Mouse (Mus musculus) megakaryocyte-erythroid progenitor cell, adult 5-6 weeks (primary cell): ENCODE data around the gene Taz. TPM values are rescaled to one million over a fixed set of nuclear protein-coding genes. Genes with fewer than 3 reads are reported as not detected.

Source experiments
- ATAC-seq: replicated peaks from 2 replicates; pipeline ENCODE4 v1.8.0; 2016; ENCODE audit warnings: mild to moderate bottlenecking, inconsistent platforms; ENCODE audit not compliant: severe bottlenecking, poor library complexity, low FRiP score, low TSS enrichment
- total RNA-seq, 2 experiments: library from RNA; stranded (forward) in 1 of 2; stranded (reverse) in 1 of 2; fragments of 200-1000, 215-1000 nt in 1 of 2; fragments of >200 nt in 1 of 2; fragmentation: Nextera tagmentation in 1 of 2; gene quantifications; 2 replicates each; pipeline ENCODE4 v1.2.3; 2014 to 2017

Taz gene
- total RNA-seq, 2 experiments from 2014 or later: 41.7 to 62.6 TPM

GRCm38 (mm10) chrX:74273422-74274322, 8.0 kb upstream of the Taz start:
- ATAC-seq: no peak

- no peak for ATAC-seq
These were observed 3.8 kb upstream of the Taz start for GRCm38 (mm10) chrX:74277916-74278315.

- ATAC-seq: no peak
These were observed 526 bp upstream of the Taz start for GRCm38 (mm10) chrX:74281041-74281731.

- ATAC-seq: peak; percentile 68
These were observed 831 bp downstream of the Taz start for GRCm38 (mm10) chrX:74282395-74283091.

- ATAC-seq: no peak
These were observed 1.4 kb downstream of the Taz start for GRCm38 (mm10) chrX:74283092-74283437.

GRCm38 (mm10) chrX:74293431-74293830, 11.7 kb downstream of the Taz start:
- no peak for ATAC-seq

GRCm38 (mm10) chrX:74296538-74297448, 15.1 kb downstream of the Taz start, which contains the start of gene Atp6ap1:
Gene Atp6ap1 (plus strand): TSS chrX:74297097.
- ATAC-seq: peak; percentile 99

- no peak for ATAC-seq
These were observed 16.6 kb downstream of the Taz start for GRCm38 (mm10) chrX:74298348-74298747.

GRCm38 (mm10) chrX:74299721-74300120, 18.0 kb downstream of the Taz start:
- ATAC-seq: no peak

- peak; percentile 84 for ATAC-seq
These were observed 23.4 kb downstream of the Taz start, which contains the start of gene Gdi1 for GRCm38 (mm10) chrX:74304867-74305700. Gene Gdi1 (plus strand): TSS chrX:74304998.

- peak; percentile 96 for ATAC-seq
These were observed 31.1 kb downstream of the Taz start, which contains the start of gene Fam50a for GRCm38 (mm10) chrX:74312540-74313464. Gene Fam50a (plus strand): TSS chrX:74313033.

- peak; percentile 94 for ATAC-seq
These were observed 47.0 kb downstream of the Taz start, which contains the start of gene Plxna3 for GRCm38 (mm10) chrX:74328725-74329161. Gene Plxna3 (plus strand): TSS chrX:74329066.

- ATAC-seq: no peak
These were observed 47.5 kb downstream of the Taz start for GRCm38 (mm10) chrX:74329215-74329671.

GRCm38 (mm10) chrX:74330166-74330930, 48.6 kb downstream of the Taz start:
- ATAC-seq: no peak; the same call in 1 of the 2 replicates
